Mouse (Mus musculus): ENCODE measurements around the gene Erich6b. TPM values are rescaled to one million over a fixed set of nuclear protein-coding genes. Genes with fewer than 3 reads are reported as not detected.

Erich6b gene
- polyA plus RNA-seq (2015; fragmentation: Nextera tagmentation; extraction: Ambion mirVana): not detected in 2 replicates

- Histone ChIP-seq H3K4me1 (peaks cover 4% of the 10 kb centered on the region; the same call in 1 of the 2 replicates), H3K27me3 (no peaks in the 10 kb centered on the region), H3K27ac (no peak within 1 kb of the TSS; the same call in 1 of the 2 replicates), H3K9ac (no peak within 1 kb of the TSS), H3K9me3 (no peaks in the 10 kb centered on the region), H3K4me2 (no peak within 1 kb of the TSS), H3K36me3 (no peaks in the 10 kb centered on the region), H3K4me3 (no peak within 1 kb of the TSS)
- no peak for ATAC-seq (ENCODE audit: insufficient number of reproducible peaks, low FRiP score, low TSS enrichment, low read depth)
- WGBS: 90% methylated on average over 8 of the region's 8 CpGs
Observed at GRCm38 (mm10) chr14:75642080-75642479, at the start of gene Erich6b. Gene Erich6b, plus strand, starts transcription at chr14:75642259.

GRCm38 (mm10) chr14:75592978-75593377 is 49.1 kb upstream of the Erich6b start, which contains the start of gene Spert:
Gene Spert, minus strand, starts transcription at chr14:75593116.
- no peak for ATAC-seq (ENCODE audit: insufficient number of reproducible peaks, low FRiP score, low TSS enrichment, low read depth)
- Histone ChIP-seq H3K4me1 (no peaks in the 10 kb centered on the region), H3K9me3 (no peaks in the 10 kb centered on the region)

GRCm38 (mm10) chr14:75609176-75609575 is 32.9 kb upstream of the Erich6b start:
- 78% methylated on average over 2 of the region's 2 CpGs for WGBS
- H3K9me3 ChIP-seq: no peaks in the 10 kb centered on the region
- no peak overlapping the region for H3K4me3 ChIP-seq
- H3K27me3 ChIP-seq: no peaks in the 10 kb centered on the region
- no peak overlapping the region for H3K4me2 ChIP-seq
- no peak overlapping the region for H3K9ac ChIP-seq
- no peak overlapping the region for H3K27ac ChIP-seq
- ATAC-seq (ENCODE audit: insufficient number of reproducible peaks, low FRiP score, low TSS enrichment, low read depth): no peak
- H3K36me3 ChIP-seq: no peaks in the 10 kb centered on the region
- no peaks in the 10 kb centered on the region for H3K4me1 ChIP-seq

More at GRCm38 (mm10) chr14:75592978-75593377, 49.1 kb upstream of the Erich6b start, which contains the start of gene Spert:
- WGBS: 57% methylated on average over 3 of the region's 3 CpGs
- no peak within 1 kb of the TSS for H3K27ac ChIP-seq
- H3K4me2 ChIP-seq: no peak within 1 kb of the TSS
- no peak within 1 kb of the TSS for H3K4me3 ChIP-seq
- H3K36me3 ChIP-seq: no peaks in the 10 kb centered on the region
- H3K9ac ChIP-seq: no peak within 1 kb of the TSS
- H3K27me3 ChIP-seq: no peaks in the 10 kb centered on the region

- no peak for ATAC-seq (ENCODE audit: insufficient number of reproducible peaks, low FRiP score, low TSS enrichment, low read depth)
- H3K9ac ChIP-seq: no peak overlapping the region
- H3K9me3 ChIP-seq: no peaks in the 10 kb centered on the region
- no peak overlapping the region for H3K4me2 ChIP-seq
- no peaks in the 10 kb centered on the region for H3K4me1 ChIP-seq
- H3K36me3 ChIP-seq: no peaks in the 10 kb centered on the region
- no peak overlapping the region for H3K27ac ChIP-seq
- WGBS: 73% methylated on average over 6 of the region's 6 CpGs
- H3K4me3 ChIP-seq: no peak overlapping the region
- H3K27me3 ChIP-seq: no peaks in the 10 kb centered on the region
Observed at GRCm38 (mm10) chr14:75616375-75616774, 25.7 kb upstream of the Erich6b start.

- H3K9me3 ChIP-seq: no peaks in the 10 kb centered on the region
Observed at GRCm38 (mm10) chr14:75622984-75623383, 19.1 kb upstream of the Erich6b start.

GRCm38 (mm10) chr14:75628870-75629269 is 13.2 kb upstream of the Erich6b start:
- Histone ChIP-seq H3K4me2 (no peak overlapping the region), H3K4me3 (no peak overlapping the region), H3K9ac (no peak overlapping the region), H3K27me3 (no peaks in the 10 kb centered on the region), H3K4me1 (no peaks in the 10 kb centered on the region), H3K9me3 (no peaks in the 10 kb centered on the region), H3K36me3 (no peaks in the 10 kb centered on the region), H3K27ac (no peak overlapping the region)
- 89% methylated on average over 8 of the region's 8 CpGs for WGBS
- ATAC-seq (ENCODE audit: insufficient number of reproducible peaks, low FRiP score, low TSS enrichment, low read depth): no peak

More at GRCm38 (mm10) chr14:75622984-75623383, 19.1 kb upstream of the Erich6b start:
- Histone ChIP-seq H3K36me3 (no peaks in the 10 kb centered on the region), H3K27ac (no peak overlapping the region), H3K4me2 (no peak overlapping the region), H3K4me1 (no peaks in the 10 kb centered on the region), H3K27me3 (no peaks in the 10 kb centered on the region), H3K9ac (no peak overlapping the region), H3K4me3 (no peak overlapping the region)
- WGBS: 57% methylated on average over 7 of the region's 7 CpGs
- no peak for ATAC-seq (ENCODE audit: insufficient number of reproducible peaks, low FRiP score, low TSS enrichment, low read depth)

- H3K36me3 ChIP-seq: no peaks in the 10 kb centered on the region
- ATAC-seq (ENCODE audit: insufficient number of reproducible peaks, low FRiP score, low TSS enrichment, low read depth): 0 out of 2 replicates have a peak, but pooled peaks have one; percentile 52
- peak overlapping the region; percentile 23; the same call in 1 of the 2 replicates for H3K27ac ChIP-seq
- peaks cover 17% of the 10 kb centered on the region for H3K4me1 ChIP-seq
- no peaks in the 10 kb centered on the region for H3K9me3 ChIP-seq
- WGBS: 44% methylated on average over 12 of the region's 12 CpGs
- no peak overlapping the region for H3K9ac ChIP-seq
- H3K27me3 ChIP-seq: no peaks in the 10 kb centered on the region
- H3K4me3 ChIP-seq: no peak overlapping the region
- no peak overlapping the region for H3K4me2 ChIP-seq
Observed at GRCm38 (mm10) chr14:75635350-75635749, 6.7 kb upstream of the Erich6b start.

- Histone ChIP-seq H3K4me2 (no peak overlapping the region), H3K36me3 (no peaks in the 10 kb centered on the region), H3K27me3 (no peaks in the 10 kb centered on the region), H3K4me1 (peaks cover 17% of the 10 kb centered on the region), H3K4me3 (no peak overlapping the region), H3K9me3 (no peaks in the 10 kb centered on the region), H3K27ac (0 out of 2 replicates have a peak overlapping the region, but pooled peaks have one; percentile 23), H3K9ac (no peak overlapping the region)
- no peak for ATAC-seq (ENCODE audit: insufficient number of reproducible peaks, low FRiP score, low TSS enrichment, low read depth)
- 28% methylated on average over 7 of the region's 7 CpGs for WGBS
Observed at GRCm38 (mm10) chr14:75636107-75636506, 6.0 kb upstream of the Erich6b start.

- Histone ChIP-seq H3K9me3 (no peaks in the 10 kb centered on the region), H3K27ac (no peak overlapping the region), H3K4me1 (peaks cover 17% of the 10 kb centered on the region), H3K27me3 (no peaks in the 10 kb centered on the region), H3K9ac (no peak overlapping the region), H3K4me3 (no peak overlapping the region), H3K36me3 (no peaks in the 10 kb centered on the region), H3K4me2 (no peak overlapping the region)
- WGBS: 84% methylated on average over 4 of the region's 4 CpGs
- no peak for ATAC-seq (ENCODE audit: insufficient number of reproducible peaks, low FRiP score, low TSS enrichment, low read depth)
Observed at GRCm38 (mm10) chr14:75637641-75638040, 4.4 kb upstream of the Erich6b start.

GRCm38 (mm10) chr14:75640846-75641245 is 1.2 kb upstream of the Erich6b start:
- peaks cover 5% of the 10 kb centered on the region for H3K4me1 ChIP-seq
- H3K9ac ChIP-seq: no peak overlapping the region
- H3K27ac ChIP-seq: no peak overlapping the region
- H3K9me3 ChIP-seq: no peaks in the 10 kb centered on the region
- 80% methylated on average over 2 of the region's 2 CpGs for WGBS
- H3K27me3 ChIP-seq: no peaks in the 10 kb centered on the region
- H3K4me2 ChIP-seq: no peak overlapping the region
- no peak overlapping the region for H3K4me3 ChIP-seq
- no peaks in the 10 kb centered on the region for H3K36me3 ChIP-seq
- ATAC-seq (ENCODE audit: insufficient number of reproducible peaks, low FRiP score, low TSS enrichment, low read depth): no peak

- no peak for ATAC-seq (ENCODE audit: insufficient number of reproducible peaks, low FRiP score, low TSS enrichment, low read depth)
- no peak overlapping the region for H3K4me2 ChIP-seq
- WGBS: 69% methylated on average over 6 of the region's 6 CpGs
- H3K27ac ChIP-seq: no peak overlapping the region
- H3K27me3 ChIP-seq: no peaks in the 10 kb centered on the region
- H3K4me1 ChIP-seq: peaks cover 4% of the 10 kb centered on the region; the same call in 1 of the 2 replicates
- no peak overlapping the region for H3K4me3 ChIP-seq
- no peaks in the 10 kb centered on the region for H3K36me3 ChIP-seq
- H3K9me3 ChIP-seq: no peaks in the 10 kb centered on the region
- no peak overlapping the region for H3K9ac ChIP-seq
Observed at GRCm38 (mm10) chr14:75641369-75641768, 690 bp upstream of the Erich6b start.

GRCm38 (mm10) chr14:75645461-75645860 is 3.4 kb downstream of the Erich6b start:
- no peaks in the 10 kb centered on the region for H3K27me3 ChIP-seq
- 85% methylated on average over 7 of the region's 7 CpGs for WGBS
- H3K9me3 ChIP-seq: no peaks in the 10 kb centered on the region
- no peak overlapping the region for H3K4me3 ChIP-seq
- no peak for ATAC-seq (ENCODE audit: insufficient number of reproducible peaks, low FRiP score, low TSS enrichment, low read depth)
- H3K36me3 ChIP-seq: no peaks in the 10 kb centered on the region
- no peak overlapping the region for H3K27ac ChIP-seq
- H3K4me2 ChIP-seq: no peak overlapping the region
- H3K4me1 ChIP-seq: peaks cover 4% of the 10 kb centered on the region; the same call in 1 of the 2 replicates
- no peak overlapping the region for H3K9ac ChIP-seq
